Mouse (Mus musculus): ENCODE results near the gene Gab2. TPM values are rescaled to one million over a fixed set of nuclear protein-coding genes. Genes with fewer than 3 reads are reported as not detected.

The Gab2 gene
- polyA plus RNA-seq, 1 experiment from 2014 or later, result 4.7 TPM

GRCm38 (mm10) chr7:97328891-97329588 lies 247.7 kb downstream of the Gab2 start:
- Histone ChIP-seq H3K27me3 (peaks cover 34% of the 10 kb centered on the region), H3K4me1 (peaks cover 29% of the 10 kb centered on the region), H3K4me3 (no peak overlapping the region), H3K9me3 (no peaks in the 10 kb centered on the region), H3K27ac (no peak overlapping the region), H3K36me3 (no peaks in the 10 kb centered on the region), H3K9ac (no peak overlapping the region), H3K4me2 (no peak overlapping the region)
- 61% methylated on average over 13 of the region's 13 CpGs for WGBS
- ATAC-seq (ENCODE audit: insufficient number of reproducible peaks, low FRiP score, low TSS enrichment, low read depth), result no peak

- 83% methylated on average over 3 of the region's 3 CpGs for WGBS
- H3K4me3 ChIP-seq, result no peak overlapping the region
- no peak overlapping the region for H3K27ac ChIP-seq
- H3K4me2 ChIP-seq, result no peak overlapping the region
- peaks cover 28% of the 10 kb centered on the region for H3K27me3 ChIP-seq
- peaks cover 29% of the 10 kb centered on the region for H3K4me1 ChIP-seq
- H3K36me3 ChIP-seq, result no peaks in the 10 kb centered on the region
- ATAC-seq (ENCODE audit: insufficient number of reproducible peaks, low FRiP score, low TSS enrichment, low read depth), result no peak
- no peaks in the 10 kb centered on the region for H3K9me3 ChIP-seq
- no peak overlapping the region for H3K9ac ChIP-seq
Measured at GRCm38 (mm10) chr7:97329676-97330075, 248.3 kb downstream of the Gab2 start.

- no peaks in the 10 kb centered on the region for H3K9me3 ChIP-seq
Measured at GRCm38 (mm10) chr7:97330931-97331645, 249.7 kb downstream of the Gab2 start.

GRCm38 (mm10) chr7:97331726-97332666 lies 250.6 kb downstream of the Gab2 start, which contains the start of the genes Usp35 and Kctd21:
Usp35 (minus strand) TSS chr7:97332020.
Kctd21 (plus strand) TSS chr7:97332327.
- Histone ChIP-seq H3K27ac (no peak within 1 kb of the TSS), H3K4me1 (peaks cover 21% of the 10 kb centered on the region), H3K9ac (peak within 1 kb of the TSS; percentile 68), H3K4me3 (peak within 1 kb of the TSS; percentile 88), H3K36me3 (no peaks in the 10 kb centered on the region), H3K4me2 (peak within 1 kb of the TSS; percentile 59), H3K27me3 (peaks cover 5% of the 10 kb centered on the region), H3K9me3 (no peaks in the 10 kb centered on the region)
- WGBS, result 1% methylated on average over 68 of the region's 68 CpGs
- peak; percentile 99 for ATAC-seq (ENCODE audit: insufficient number of reproducible peaks, low FRiP score, low TSS enrichment, low read depth)

More at GRCm38 (mm10) chr7:97330931-97331645, 249.7 kb downstream of the Gab2 start:
- H3K4me1 ChIP-seq, result peaks cover 21% of the 10 kb centered on the region
- H3K27ac ChIP-seq, result no peak overlapping the region
- peak overlapping the region; percentile 88 for H3K4me3 ChIP-seq
- ATAC-seq (ENCODE audit: insufficient number of reproducible peaks, low FRiP score, low TSS enrichment, low read depth), result no peak
- H3K36me3 ChIP-seq, result no peaks in the 10 kb centered on the region
- WGBS, result 68% methylated on average over 11 of the region's 11 CpGs
- H3K9ac ChIP-seq, result peak overlapping the region; percentile 50
- H3K4me2 ChIP-seq, result peak overlapping the region; percentile 59
- peaks cover 14% of the 10 kb centered on the region for H3K27me3 ChIP-seq

GRCm38 (mm10) chr7:97332667-97333041 lies 251.3 kb downstream of the Gab2 start:
- ATAC-seq (ENCODE audit: insufficient number of reproducible peaks, low FRiP score, low TSS enrichment, low read depth), result no peak
- H3K27ac ChIP-seq, result no peak overlapping the region
- 1% methylated on average over 9 of the region's 9 CpGs for WGBS

GRCm38 (mm10) chr7:97333113-97333898 lies 251.9 kb downstream of the Gab2 start:
- 85% methylated on average over 6 of the region's 6 CpGs for WGBS
- H3K9me3 ChIP-seq, result no peaks in the 10 kb centered on the region
- H3K4me3 ChIP-seq, result peak overlapping the region; percentile 88; the same call in 1 of the 2 replicates
- H3K9ac ChIP-seq, result no peak overlapping the region
- no peak for ATAC-seq (ENCODE audit: insufficient number of reproducible peaks, low FRiP score, low TSS enrichment, low read depth)
- H3K4me1 ChIP-seq, result peaks cover 21% of the 10 kb centered on the region
- H3K4me2 ChIP-seq, result peak overlapping the region; percentile 59
- no peak overlapping the region for H3K27ac ChIP-seq
- H3K36me3 ChIP-seq, result no peaks in the 10 kb centered on the region
- no peaks in the 10 kb centered on the region for H3K27me3 ChIP-seq

More at GRCm38 (mm10) chr7:97332667-97333041, 251.3 kb downstream of the Gab2 start:
- H3K9ac ChIP-seq, result peak overlapping the region; percentile 68
- peaks cover 21% of the 10 kb centered on the region for H3K4me1 ChIP-seq
- H3K36me3 ChIP-seq, result no peaks in the 10 kb centered on the region
- H3K9me3 ChIP-seq, result no peaks in the 10 kb centered on the region
- peak overlapping the region; percentile 88 for H3K4me3 ChIP-seq
- H3K27me3 ChIP-seq, result no peaks in the 10 kb centered on the region
- H3K4me2 ChIP-seq, result peak overlapping the region; percentile 59

- 89% methylated on average over 2 of the region's 2 CpGs for WGBS
- Histone ChIP-seq H3K4me1 (peaks cover 21% of the 10 kb centered on the region), H3K36me3 (no peaks in the 10 kb centered on the region), H3K9ac (no peak overlapping the region), H3K27ac (no peak overlapping the region), H3K4me2 (no peak overlapping the region), H3K9me3 (no peaks in the 10 kb centered on the region), H3K4me3 (no peak overlapping the region), H3K27me3 (no peaks in the 10 kb centered on the region)
- no peak for ATAC-seq (ENCODE audit: insufficient number of reproducible peaks, low FRiP score, low TSS enrichment, low read depth)
Measured at GRCm38 (mm10) chr7:97334406-97334805, 253.0 kb downstream of the Gab2 start.

GRCm38 (mm10) chr7:97336678-97337077 lies 255.3 kb downstream of the Gab2 start:
- 79% methylated on average over 1 of the region's 1 CpGs for WGBS
- Histone ChIP-seq H3K4me3 (no peak overlapping the region), H3K36me3 (no peaks in the 10 kb centered on the region), H3K4me2 (no peak overlapping the region), H3K9me3 (no peaks in the 10 kb centered on the region), H3K27ac (no peak overlapping the region), H3K4me1 (peaks cover 11% of the 10 kb centered on the region), H3K27me3 (no peaks in the 10 kb centered on the region), H3K9ac (no peak overlapping the region)
- ATAC-seq (ENCODE audit: insufficient number of reproducible peaks, low FRiP score, low TSS enrichment, low read depth), result no peak

GRCm38 (mm10) chr7:97338593-97338992 lies 257.2 kb downstream of the Gab2 start:
- no peaks in the 10 kb centered on the region for H3K27me3 ChIP-seq
- no peaks in the 10 kb centered on the region for H3K36me3 ChIP-seq
- no peaks in the 10 kb centered on the region for H3K4me1 ChIP-seq
- H3K9me3 ChIP-seq, result no peaks in the 10 kb centered on the region
- no peak overlapping the region for H3K4me2 ChIP-seq
- no peak overlapping the region for H3K4me3 ChIP-seq
- no peak overlapping the region for H3K9ac ChIP-seq
- ATAC-seq (ENCODE audit: insufficient number of reproducible peaks, low FRiP score, low TSS enrichment, low read depth), result no peak
- 74% methylated on average over 4 of the region's 4 CpGs for WGBS
- H3K27ac ChIP-seq, result no peak overlapping the region

GRCm38 (mm10) chr7:97339623-97340022 lies 258.2 kb downstream of the Gab2 start:
- Histone ChIP-seq H3K9ac (no peak overlapping the region), H3K9me3 (no peaks in the 10 kb centered on the region), H3K4me2 (no peak overlapping the region), H3K4me1 (no peaks in the 10 kb centered on the region), H3K27me3 (no peaks in the 10 kb centered on the region), H3K4me3 (no peak overlapping the region), H3K27ac (no peak overlapping the region), H3K36me3 (no peaks in the 10 kb centered on the region)
- ATAC-seq (ENCODE audit: insufficient number of reproducible peaks, low FRiP score, low TSS enrichment, low read depth), result no peak
- 88% methylated on average over 7 of the region's 7 CpGs for WGBS
